Mouse (Mus musculus): Measurements from ENCODE around the gene Scrn2. TPM values are rescaled to one million over a fixed set of nuclear protein-coding genes. Genes with fewer than 3 reads are reported as not detected.
A peak's percentile ranks its signal among the peaks of the same experiment; 100 is the strongest.

Gene Scrn2
- polyA plus RNA-seq, 1 experiment, result 10.0 TPM

GRCm38 (mm10) chr11:96987873-96988655, 41.7 kb upstream of the Scrn2 start:
- H3K27me3 ChIP-seq (ENCODE audit: control insufficient read depth, insufficient read depth, low read length), result no peaks in the 10 kb centered on the region
- peak overlapping the region; percentile 92 for H3K27ac ChIP-seq (ENCODE audit: insufficient read depth, low read length)
- DNase-seq (ENCODE audit: low read depth in 1 of 2, low spot score in 2 of 2), result peak; percentile 64 to 86
- peaks cover 19% of the 10 kb centered on the region; the same call in 1 of the 2 replicates for H3K4me1 ChIP-seq (ENCODE audit: control insufficient read depth, insufficient read depth, insufficient read length)
- 5% methylated on average over 31 of the region's 31 CpGs for WGBS
- H3K36me3 ChIP-seq (ENCODE audit: control insufficient read depth, insufficient read depth, low read length), result no peaks in the 10 kb centered on the region
- H3K4me3 ChIP-seq (ENCODE audit: extremely low read depth, insufficient read depth, insufficient read length), result peak overlapping the region; percentile 49
- TF ChIP-seq CTCF (IDR thresholded peaks at IDR 0.05; ENCODE audit: extremely low read depth, insufficient read depth, insufficient read length, insufficient replicate concordance), result no peak
- peak; percentile 99 for TF ChIP-seq POLR2A (IDR thresholded peaks at IDR 0.05; ENCODE audit: low read depth, low read length)

GRCm38 (mm10) chr11:96991501-96991900, 38.2 kb upstream of the Scrn2 start:
- no peak overlapping the region for H3K4me3 ChIP-seq (ENCODE audit: extremely low read depth, insufficient read depth, insufficient read length)
- no peaks in the 10 kb centered on the region for H3K27me3 ChIP-seq (ENCODE audit: control insufficient read depth, insufficient read depth, low read length)
- no peaks in the 10 kb centered on the region for H3K36me3 ChIP-seq (ENCODE audit: control insufficient read depth, insufficient read depth, low read length)
- 79% methylated on average over 5 of the region's 5 CpGs for WGBS
- no peak for DNase-seq (ENCODE audit: low read depth in 1 of 2, low spot score in 2 of 2)
- peaks cover 28% of the 10 kb centered on the region; the same call in 1 of the 2 replicates for H3K4me1 ChIP-seq (ENCODE audit: control insufficient read depth, insufficient read depth, insufficient read length)
- TF ChIP-seq POLR2A (IDR thresholded peaks at IDR 0.05; ENCODE audit: low read depth, low read length) (no peak), CTCF (IDR thresholded peaks at IDR 0.05; ENCODE audit: extremely low read depth, insufficient read depth, insufficient read length, insufficient replicate concordance) (no peak)
- H3K27ac ChIP-seq (ENCODE audit: insufficient read depth, low read length), result no peak overlapping the region

GRCm38 (mm10) chr11:96992722-96993311, 36.9 kb upstream of the Scrn2 start:
- no peak overlapping the region; the same call in 1 of the 2 replicates for H3K27ac ChIP-seq (ENCODE audit: insufficient read depth, low read length)
- H3K36me3 ChIP-seq (ENCODE audit: control insufficient read depth, insufficient read depth, low read length), result no peaks in the 10 kb centered on the region
- peaks cover 30% of the 10 kb centered on the region for H3K4me1 ChIP-seq (ENCODE audit: control insufficient read depth, insufficient read depth, insufficient read length)
- no peak for TF ChIP-seq CTCF (IDR thresholded peaks at IDR 0.05; ENCODE audit: extremely low read depth, insufficient read depth, insufficient read length, insufficient replicate concordance)
- no peak for TF ChIP-seq POLR2A (IDR thresholded peaks at IDR 0.05; ENCODE audit: low read depth, low read length)
- H3K4me3 ChIP-seq (ENCODE audit: extremely low read depth, insufficient read depth, insufficient read length), result no peak overlapping the region
- DNase-seq (ENCODE audit: low read depth in 1 of 2, low spot score in 2 of 2), result no peak
- 38% methylated on average over 8 of the region's 8 CpGs for WGBS
- no peaks in the 10 kb centered on the region for H3K27me3 ChIP-seq (ENCODE audit: control insufficient read depth, insufficient read depth, low read length)

- H3K27me3 ChIP-seq (ENCODE audit: control insufficient read depth, insufficient read depth, low read length), result no peaks in the 10 kb centered on the region
Observed at GRCm38 (mm10) chr11:96995031-96995430, 34.7 kb upstream of the Scrn2 start.

GRCm38 (mm10) chr11:96995836-96996772, 33.6 kb upstream of the Scrn2 start:
- no peak for TF ChIP-seq CTCF (IDR thresholded peaks at IDR 0.05; ENCODE audit: extremely low read depth, insufficient read depth, insufficient read length, insufficient replicate concordance)
- no peak for TF ChIP-seq POLR2A (IDR thresholded peaks at IDR 0.05; ENCODE audit: low read depth, low read length)
- no peaks in the 10 kb centered on the region for H3K27me3 ChIP-seq (ENCODE audit: control insufficient read depth, insufficient read depth, low read length)

More at GRCm38 (mm10) chr11:96995031-96995430, 34.7 kb upstream of the Scrn2 start:
- Histone ChIP-seq H3K4me3 (ENCODE audit: extremely low read depth, insufficient read depth, insufficient read length) (no peak overlapping the region), H3K27ac (ENCODE audit: insufficient read depth, low read length) (no peak overlapping the region), H3K36me3 (ENCODE audit: control insufficient read depth, insufficient read depth, low read length) (no peaks in the 10 kb centered on the region), H3K4me1 (ENCODE audit: control insufficient read depth, insufficient read depth, insufficient read length) (peaks cover 23% of the 10 kb centered on the region)
- no peak for DNase-seq (ENCODE audit: low read depth in 1 of 2, low spot score in 2 of 2)
- TF ChIP-seq CTCF (IDR thresholded peaks at IDR 0.05; ENCODE audit: extremely low read depth, insufficient read depth, insufficient read length, insufficient replicate concordance) (no peak), POLR2A (IDR thresholded peaks at IDR 0.05; ENCODE audit: low read depth, low read length) (no peak)
- 89% methylated on average over 5 of the region's 5 CpGs for WGBS

GRCm38 (mm10) chr11:96996773-96997379, 32.9 kb upstream of the Scrn2 start:
- DNase-seq (ENCODE audit: low read depth in 1 of 2, low spot score in 2 of 2), result no peak
- Histone ChIP-seq H3K27ac (ENCODE audit: insufficient read depth, low read length) (no peak overlapping the region), H3K36me3 (ENCODE audit: control insufficient read depth, insufficient read depth, low read length) (no peaks in the 10 kb centered on the region), H3K27me3 (ENCODE audit: control insufficient read depth, insufficient read depth, low read length) (no peaks in the 10 kb centered on the region), H3K4me1 (ENCODE audit: control insufficient read depth, insufficient read depth, insufficient read length) (peaks cover 23% of the 10 kb centered on the region), H3K4me3 (ENCODE audit: extremely low read depth, insufficient read depth, insufficient read length) (no peak overlapping the region)
- WGBS, result 59% methylated on average over 17 of the region's 17 CpGs
- TF ChIP-seq POLR2A (IDR thresholded peaks at IDR 0.05; ENCODE audit: low read depth, low read length), result no peak
- no peak for TF ChIP-seq CTCF (IDR thresholded peaks at IDR 0.05; ENCODE audit: extremely low read depth, insufficient read depth, insufficient read length, insufficient replicate concordance)

More at GRCm38 (mm10) chr11:96995836-96996772, 33.6 kb upstream of the Scrn2 start:
- WGBS, result 54% methylated on average over 15 of the region's 15 CpGs
- Histone ChIP-seq H3K36me3 (ENCODE audit: control insufficient read depth, insufficient read depth, low read length) (no peaks in the 10 kb centered on the region), H3K4me3 (ENCODE audit: extremely low read depth, insufficient read depth, insufficient read length) (no peak overlapping the region), H3K27ac (ENCODE audit: insufficient read depth, low read length) (no peak overlapping the region), H3K4me1 (ENCODE audit: control insufficient read depth, insufficient read depth, insufficient read length) (peaks cover 23% of the 10 kb centered on the region)
- DNase-seq (ENCODE audit: low read depth in 1 of 2, low spot score in 2 of 2), result peak; percentile 57 to 76

Data from spleen, adult 2 months (tissue).